Mouse (Mus musculus): ENCODE results near the gene Abhd8.
A peak's percentile ranks its signal among the peaks of the same experiment; 100 is the strongest.

Abhd8 gene

GRCm38 (mm10) chr8:71478943-71479342 is 15.5 kb upstream of the Abhd8 start:
- no peak for DNase-seq (ENCODE audit: low read depth, low spot score)

DNA sequence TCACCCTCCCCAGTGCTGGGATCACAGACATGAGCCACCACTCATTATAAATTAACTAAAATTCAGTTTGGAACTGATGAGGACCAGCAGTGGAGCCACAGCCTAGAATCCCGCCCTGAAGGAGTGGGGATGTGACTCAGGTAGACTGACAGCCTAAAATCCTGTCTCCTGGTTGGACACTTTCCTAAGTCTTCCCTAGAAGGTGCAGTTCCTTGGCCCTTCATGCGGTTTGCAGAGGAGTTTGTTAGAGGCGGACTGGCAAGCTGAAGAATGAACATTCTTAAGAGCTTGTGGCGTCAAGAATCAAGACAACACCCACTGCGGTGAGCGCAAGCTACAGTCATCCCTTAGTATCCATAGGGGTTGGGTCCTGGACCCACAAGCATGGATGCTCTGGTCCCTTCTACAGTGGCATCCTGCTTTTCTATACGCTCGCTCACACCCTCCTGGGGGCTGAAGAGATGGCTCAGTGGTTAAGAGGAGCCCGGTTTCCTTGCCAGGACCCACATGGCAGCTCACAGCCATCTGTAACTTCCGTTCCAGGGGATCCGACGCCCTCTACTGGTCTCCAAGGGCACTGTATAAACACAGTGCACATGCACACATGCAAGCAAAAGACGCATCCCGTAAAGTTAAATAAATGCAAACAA is 13.9 kb upstream of the Abhd8 start:
- peak; percentile 89 for DNase-seq (ENCODE audit: low read depth, low spot score)

GRCm38 (mm10) chr8:71476099-71476940 is 12.9 kb upstream of the Abhd8 start:
- no peak for DNase-seq (ENCODE audit: low read depth, low spot score)

GRCm38 (mm10) chr8:71475702-71476075 is 12.2 kb upstream of the Abhd8 start:
- no peak for DNase-seq (ENCODE audit: low read depth, low spot score)

- no peak for DNase-seq (ENCODE audit: low read depth, low spot score)
Measured at GRCm38 (mm10) chr8:71474785-71475701, 11.6 kb upstream of the Abhd8 start.

GRCm38 (mm10) chr8:71474344-71474743 is 10.9 kb upstream of the Abhd8 start:
- no peak for DNase-seq (ENCODE audit: low read depth, low spot score)

- DNase-seq (ENCODE audit: low read depth, low spot score) = no peak
Measured at GRCm38 (mm10) chr8:71472601-71473386, 9.3 kb upstream of the Abhd8 start.

DNA sequence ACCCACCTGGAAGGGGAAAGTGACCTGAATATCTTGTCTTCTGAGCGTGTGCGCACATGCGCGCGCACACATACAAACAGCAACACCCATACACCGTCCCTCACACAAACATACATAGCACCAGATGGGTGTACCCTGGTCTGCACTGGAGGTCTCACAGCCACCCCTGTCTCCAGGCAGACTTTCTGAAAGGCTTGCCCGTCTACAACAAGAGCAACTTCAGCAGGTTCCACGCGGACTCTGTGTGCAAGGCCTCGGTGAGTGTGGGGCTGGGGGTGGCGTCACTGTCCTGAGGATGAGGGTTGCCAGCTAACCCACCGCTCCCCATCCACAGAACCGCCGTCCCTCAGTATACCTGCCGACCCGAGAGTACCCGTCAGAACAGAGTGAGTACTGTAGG is 8.4 kb upstream of the Abhd8 start:
- DNase-seq (ENCODE audit: low read depth, low spot score) = no peak

DNA sequence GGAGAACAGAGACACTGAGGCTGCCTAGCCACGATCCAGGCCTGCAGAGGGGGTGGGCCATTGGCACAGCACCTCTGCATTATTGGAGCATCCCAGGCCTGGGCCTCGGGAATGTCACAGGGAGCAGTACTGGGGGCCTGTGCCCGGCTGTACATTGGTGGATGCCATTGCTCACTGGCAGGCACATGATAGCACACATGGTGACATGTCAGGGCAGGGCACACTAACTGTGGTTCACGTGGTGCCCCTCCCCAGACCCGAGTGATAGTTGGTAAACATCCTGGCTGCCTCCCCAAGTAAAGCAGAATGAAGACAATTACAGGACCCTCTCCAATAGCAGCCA is 7.4 kb upstream of the Abhd8 start:
- DNase-seq (ENCODE audit: low read depth, low spot score) = no peak

DNA sequence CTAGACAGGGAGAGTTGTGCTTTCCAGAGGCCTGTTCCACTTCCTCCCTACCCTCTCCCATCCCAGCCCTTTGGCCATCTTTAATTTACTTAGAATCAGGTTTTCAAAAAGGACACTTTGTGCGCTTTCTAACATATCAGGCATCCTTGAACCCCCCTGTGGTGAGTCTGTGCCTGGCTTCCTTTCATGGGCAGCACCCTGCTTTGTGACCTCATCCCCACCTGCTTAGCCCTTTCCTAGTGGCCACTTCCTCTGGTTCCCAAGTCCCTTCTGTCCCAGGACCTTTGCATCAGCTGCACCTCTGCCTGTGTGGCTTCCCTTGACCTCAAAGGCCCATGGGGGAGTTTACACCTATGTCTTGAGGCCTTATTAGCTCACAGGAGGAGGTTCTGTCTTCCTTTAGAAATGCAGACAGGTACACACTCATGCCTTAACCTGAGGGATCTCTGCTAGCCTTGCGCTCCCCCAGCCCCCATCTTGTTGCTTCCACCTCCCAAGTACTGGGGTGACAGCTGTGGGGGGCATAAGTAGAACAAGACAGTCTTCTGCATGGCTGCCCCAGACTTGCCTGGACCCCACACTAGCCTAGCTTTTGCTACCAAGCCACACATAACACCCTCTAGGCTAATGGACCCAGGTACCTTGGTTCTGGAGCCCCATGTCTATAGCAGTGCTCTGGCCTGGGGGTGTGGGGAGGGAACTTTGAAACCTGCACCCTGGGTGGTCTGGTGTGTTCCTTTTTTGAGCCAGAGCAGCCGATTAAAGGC is 6.9 kb upstream of the Abhd8 start:
- DNase-seq (ENCODE audit: low read depth, low spot score) = no peak

DNA sequence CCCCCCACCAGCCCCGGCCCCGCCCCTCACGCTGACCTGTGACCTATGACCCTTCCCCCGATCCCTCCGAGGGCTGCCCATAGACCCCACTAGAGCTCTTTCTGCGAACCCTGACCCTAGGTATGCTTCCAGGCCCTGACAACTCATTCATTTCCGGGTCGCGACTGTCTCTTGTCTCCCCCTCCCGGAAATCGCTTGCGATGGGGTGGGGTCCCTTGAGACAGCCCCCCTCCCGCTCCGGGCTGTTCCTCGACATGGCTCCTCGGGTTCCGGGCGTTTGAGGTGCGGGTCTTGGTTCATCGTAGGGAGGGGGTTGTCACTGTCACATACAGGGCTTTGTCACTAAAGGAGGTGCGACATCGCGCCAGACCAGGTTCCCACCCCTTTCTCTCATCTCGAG is 6.0 kb upstream of the Abhd8 start:
- DNase-seq (ENCODE audit: low read depth, low spot score) = peak; percentile 81

DNA sequence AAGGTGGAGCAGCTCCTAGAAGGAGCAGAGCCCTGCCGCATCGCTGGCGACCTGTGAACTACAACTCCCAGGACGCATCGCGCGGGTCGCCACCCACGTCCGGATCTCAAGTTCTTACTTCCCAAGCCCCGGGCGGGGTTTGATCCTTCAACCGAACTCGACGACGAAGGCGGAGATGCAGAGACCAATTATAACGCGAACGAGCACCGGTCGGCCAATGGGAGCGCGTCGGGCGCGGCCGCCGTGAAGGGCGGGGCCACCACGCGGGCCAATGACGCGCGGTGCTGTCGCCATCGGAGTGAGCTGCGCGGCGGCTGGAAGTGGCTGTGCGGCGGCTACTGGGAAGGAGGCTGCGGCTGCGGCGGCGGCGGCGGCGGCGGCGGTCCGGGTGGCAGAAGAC is 5.5 kb upstream of the Abhd8 start, which contains the start of gene Dda1:
Gene Dda1, plus strand, starts transcription at position 284 of the 400 bp plus-strand sequence.
- DNase-seq (ENCODE audit: low read depth, low spot score) = peak; percentile 99

DNA sequence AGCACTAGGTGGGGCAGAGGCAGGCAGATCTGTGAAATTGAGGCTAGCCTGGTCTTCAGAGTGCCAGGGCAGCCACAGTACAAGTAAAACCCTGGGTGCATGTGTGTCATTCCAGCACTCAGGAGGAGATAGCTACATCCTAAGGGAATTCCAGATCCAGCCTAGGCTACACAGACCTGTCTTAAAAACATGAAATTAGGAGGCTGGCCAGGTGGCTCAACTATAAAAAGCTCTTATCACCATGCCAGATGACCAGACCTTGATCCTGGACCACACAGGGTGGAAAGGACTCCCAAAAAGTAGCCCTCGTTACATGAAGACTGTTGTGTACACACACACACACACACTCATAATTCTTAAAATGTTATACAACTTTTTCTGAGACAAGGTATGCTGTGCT is 4.5 kb upstream of the Abhd8 start:
- DNase-seq (ENCODE audit: low read depth, low spot score) = no peak

DNA sequence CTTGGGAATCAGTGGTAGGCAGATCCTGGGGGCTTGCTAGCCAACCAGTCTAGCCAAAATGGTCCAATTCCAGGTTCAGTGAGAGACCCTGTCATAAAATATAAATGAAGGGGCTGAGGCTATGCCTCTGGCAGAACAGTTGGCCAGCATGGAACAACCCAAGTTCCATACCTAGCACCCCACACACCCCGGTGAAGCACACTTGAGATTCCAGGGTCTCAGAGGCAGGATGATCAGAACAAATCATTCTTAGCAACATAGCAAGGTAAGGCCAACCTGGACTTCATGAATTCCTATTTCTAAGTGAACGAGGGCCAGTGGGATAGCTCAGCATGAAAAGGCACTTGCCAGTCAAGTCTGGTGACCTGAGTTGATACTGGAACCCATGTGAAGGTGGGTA is 3.7 kb upstream of the Abhd8 start:
- no peak for DNase-seq (ENCODE audit: low read depth, low spot score)

DNA sequence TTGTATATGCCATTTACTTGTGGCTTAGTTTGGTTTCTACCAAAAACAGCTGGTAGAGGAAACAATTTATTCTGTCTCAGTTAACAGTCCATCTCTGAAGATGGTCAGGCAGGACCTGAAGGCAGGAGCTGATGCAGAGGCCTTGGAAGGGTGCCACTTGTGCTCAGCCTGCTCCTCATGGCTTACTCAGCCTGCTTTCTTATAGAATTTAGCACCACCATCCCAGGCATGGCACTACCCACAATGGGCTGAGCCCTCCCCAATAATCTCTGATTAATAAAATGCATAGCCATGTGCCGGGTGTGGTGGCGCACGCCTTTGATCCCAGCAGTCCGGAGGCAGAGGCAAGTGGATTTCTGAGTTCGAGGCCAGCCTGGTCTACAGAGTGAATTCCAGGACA is 2.7 kb upstream of the Abhd8 start:
- no peak for DNase-seq (ENCODE audit: low read depth, low spot score)

DNA sequence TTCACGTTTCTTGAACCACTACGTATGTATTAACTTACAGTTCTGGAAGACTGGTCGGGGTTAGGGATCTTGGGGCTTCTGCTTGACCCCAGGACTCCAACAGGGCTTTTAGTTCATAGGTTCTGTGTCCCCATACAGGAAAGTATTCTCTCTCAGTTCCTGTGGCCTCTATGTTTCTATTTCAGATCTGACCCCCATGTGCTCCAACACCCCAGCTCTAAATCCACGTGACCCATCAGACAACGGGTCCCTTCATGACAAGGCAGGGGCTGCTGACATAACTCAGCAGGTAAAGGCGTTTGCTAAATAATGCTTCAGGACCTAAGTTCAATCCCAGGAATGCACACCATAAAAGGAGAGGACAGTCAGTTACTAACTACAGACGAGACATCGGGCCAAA is 2.3 kb upstream of the Abhd8 start:
- DNase-seq (ENCODE audit: low read depth, low spot score) = no peak

DNA sequence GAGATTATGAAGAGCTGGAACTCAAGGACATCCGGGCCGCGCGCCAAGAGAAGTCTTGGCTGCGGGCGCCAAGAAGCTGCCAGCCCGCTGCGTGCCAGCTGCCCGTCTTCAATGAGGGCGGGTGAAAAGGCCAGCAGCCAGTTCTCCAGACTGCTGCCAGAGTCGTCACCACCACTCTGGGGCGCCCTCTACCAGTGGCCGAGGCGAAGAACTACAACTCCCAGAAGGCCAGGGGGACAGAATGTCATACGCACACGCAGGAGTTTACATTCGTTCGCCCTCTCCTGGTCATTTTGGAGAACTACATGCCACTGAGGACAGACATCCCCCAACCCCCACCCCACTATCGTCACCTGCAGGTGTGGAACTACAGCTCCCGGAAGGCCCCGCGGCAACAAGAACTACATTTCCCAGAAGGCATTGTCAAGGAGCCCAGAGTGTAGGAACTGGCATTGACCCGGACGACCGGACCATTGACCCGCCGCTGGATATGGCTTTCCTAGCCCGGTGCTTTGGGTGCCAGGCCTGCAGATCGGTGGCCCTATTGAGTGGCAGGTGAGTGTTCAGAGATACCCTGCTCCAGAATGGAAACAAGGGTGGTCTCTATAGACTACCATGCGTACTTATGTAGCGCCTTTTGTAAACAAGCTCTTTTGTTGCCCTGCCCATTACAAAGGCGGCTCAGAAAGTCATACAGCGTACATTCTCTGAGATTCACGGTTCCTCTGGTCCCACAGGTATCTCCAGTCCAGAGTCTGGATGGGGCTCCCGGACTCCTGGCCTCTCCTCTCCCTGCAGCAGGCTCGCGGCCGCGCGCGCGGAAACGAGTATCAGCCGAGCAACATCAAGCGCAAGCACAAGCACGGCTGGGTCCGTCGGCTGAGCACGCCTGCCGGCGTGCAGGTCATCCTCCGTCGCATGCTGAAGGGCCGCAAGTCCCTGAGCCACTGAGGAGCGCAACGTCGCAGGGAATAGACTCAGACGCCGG is 1.4 kb upstream of the Abhd8 start, which contains the start of gene Mrpl34:
Gene Mrpl34, plus strand, starts transcription at position 447 of the 988 bp plus-strand sequence.
- peak; percentile 100 for DNase-seq (ENCODE audit: low read depth, low spot score)

DNA sequence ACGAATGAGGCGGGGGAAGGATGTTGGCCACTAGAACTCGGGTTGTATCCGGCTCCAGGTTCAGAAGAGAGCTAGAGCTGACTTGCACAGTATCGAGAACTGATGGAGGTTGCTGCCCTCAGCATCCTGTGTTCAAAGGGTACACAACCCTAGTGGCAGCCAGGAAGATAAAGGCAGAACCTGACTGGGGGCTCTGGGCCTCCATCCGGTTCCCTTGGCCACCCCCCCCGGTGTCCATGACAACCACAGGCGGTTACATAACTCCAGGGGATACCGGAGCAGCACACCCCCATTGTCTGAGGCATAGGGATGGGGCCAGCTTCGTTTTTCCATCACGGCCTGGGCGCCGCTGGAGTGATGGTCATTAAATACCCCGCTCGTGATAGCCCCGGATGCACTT is 669 bp downstream of the Abhd8 start:
- DNase-seq (ENCODE audit: low read depth, low spot score) = no peak

DNA sequence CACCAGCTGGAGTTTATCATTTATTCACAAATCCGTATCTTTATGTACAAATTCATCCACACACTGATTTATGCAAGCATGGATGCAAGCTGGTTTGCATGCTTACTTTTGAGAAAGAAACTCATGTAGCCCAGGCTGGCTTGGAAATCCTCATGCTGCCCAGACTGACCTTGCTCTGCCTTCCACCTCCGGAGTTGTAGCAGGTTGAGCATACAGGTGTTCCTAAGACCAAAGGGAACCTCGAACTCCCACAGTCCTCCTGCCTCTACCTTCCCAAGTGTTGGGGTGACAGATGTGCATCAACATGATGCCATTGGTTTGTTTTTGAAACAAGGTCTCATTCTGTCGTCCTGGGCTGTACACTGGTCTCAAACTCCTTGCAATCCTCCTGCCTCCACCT is 1.3 kb downstream of the Abhd8 start:
- DNase-seq (ENCODE audit: low read depth, low spot score) = no peak
